Mouse (Mus musculus): ENCODE measurements around the gene Sgms1. TPM values are rescaled to one million over a fixed set of nuclear protein-coding genes. Genes with fewer than 3 reads are reported as not detected.

Sgms1 gene
- total RNA-seq (2021), result 10 to 100 TPM; 23.4 to 27.2 TPM

- DNase-seq, result peak; percentile 95
- intact Hi-C loops (cut with DNase I), result loop anchor here (5.0 to 10.0 kb wide), 2 partner anchors 274 to 412 kb away; no protein-coding TSS in a partner anchor
Observed at GRCm38 (mm10) chr19:32389001-32389871, at the start of gene Sgms1. Gene Sgms1 (minus strand): TSS chr19:32389714.

GRCm38 (mm10) chr19:32425856-32426255, 36.3 kb upstream of the Sgms1 start:
- intact Hi-C loops (cut with DNase I), result no loop called here
- no peak for DNase-seq

- intact Hi-C loops (cut with DNase I), result no loop called here
- no peak for DNase-seq
Observed at GRCm38 (mm10) chr19:32424706-32425105, 35.2 kb upstream of the Sgms1 start.

GRCm38 (mm10) chr19:32419069-32419468, 29.6 kb upstream of the Sgms1 start:
- intact Hi-C loops (cut with DNase I), result no loop called here
- DNase-seq, result no peak

GRCm38 (mm10) chr19:32416692-32417317, 27.3 kb upstream of the Sgms1 start:
- intact Hi-C loops (cut with DNase I), result no loop called here
- DNase-seq, result no peak

GRCm38 (mm10) chr19:32409603-32410360, 20.3 kb upstream of the Sgms1 start:
- intact Hi-C loops (cut with DNase I), result no loop called here
- DNase-seq, result no peak

GRCm38 (mm10) chr19:32406717-32407116, 17.2 kb upstream of the Sgms1 start:
- no peak for DNase-seq
- intact Hi-C loops (cut with DNase I), result no loop called here

DNA sequence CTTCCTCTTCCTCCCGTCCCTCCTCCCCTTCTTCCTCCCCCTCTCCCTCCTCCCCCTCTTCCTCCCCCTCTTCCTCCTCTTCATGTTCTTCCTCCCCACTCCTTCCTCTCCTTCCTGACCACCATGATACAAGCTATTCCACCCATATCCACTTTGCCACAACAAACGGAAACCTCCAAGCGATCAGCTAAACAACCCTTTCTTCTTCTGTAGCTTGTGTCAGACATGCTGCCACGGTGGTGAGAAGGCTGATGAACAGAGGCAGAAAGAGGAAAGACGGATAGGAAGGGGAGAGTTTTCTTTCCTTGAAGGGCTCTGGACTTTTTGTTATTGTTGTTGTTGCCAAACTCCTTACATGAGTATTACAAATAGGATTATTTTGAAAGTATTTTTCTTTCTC, 14.9 kb upstream of the Sgms1 start:
- intact Hi-C loops (cut with DNase I), result no loop called here
- DNase-seq, result no peak

DNA sequence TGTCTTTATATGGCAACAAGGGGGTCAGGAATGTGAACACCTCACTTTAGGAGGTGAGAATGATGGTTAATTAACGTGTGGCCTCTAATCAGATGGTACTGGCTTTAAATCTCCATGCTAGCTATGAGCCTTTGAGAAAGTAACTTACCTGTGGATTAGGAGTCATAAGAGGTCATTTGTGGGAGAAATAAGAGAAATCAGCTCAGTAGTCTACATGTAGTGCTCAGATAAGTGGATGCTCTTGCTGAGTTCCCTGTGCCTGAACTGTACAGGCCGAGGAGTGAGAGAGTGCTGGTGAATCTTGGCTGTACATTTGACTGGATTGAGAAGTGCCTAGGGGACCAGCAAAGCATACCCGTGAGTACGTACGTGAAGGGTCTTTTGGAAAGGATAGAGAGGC, 14.3 kb upstream of the Sgms1 start:
- no peak for DNase-seq
- intact Hi-C loops (cut with DNase I), result no loop called here

GRCm38 (mm10) chr19:32398491-32398890, 9.0 kb upstream of the Sgms1 start:
- no peak for DNase-seq
- intact Hi-C loops (cut with DNase I), result no loop called here

DNA sequence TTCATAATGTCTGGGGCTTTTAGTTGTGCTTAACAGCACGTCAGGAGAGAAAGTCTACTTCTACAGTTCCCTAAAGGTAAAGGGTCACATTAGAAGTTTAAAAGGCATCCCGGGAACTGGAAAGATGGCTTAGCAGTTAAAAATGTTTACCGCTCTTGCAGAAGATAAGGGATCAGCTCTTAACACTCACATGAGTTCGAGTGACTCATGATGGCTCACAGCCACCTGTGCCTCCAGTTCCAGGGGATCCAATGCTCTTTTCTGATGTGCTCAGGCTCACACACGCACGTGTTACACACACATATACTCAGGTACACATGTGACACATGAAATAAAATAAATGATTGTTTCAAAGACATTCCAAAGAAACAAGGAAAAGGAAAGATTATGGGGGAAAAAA, 6.8 kb upstream of the Sgms1 start:
- intact Hi-C loops (cut with DNase I), result no loop called here
- DNase-seq, result no peak

- intact Hi-C loops (cut with DNase I), result no loop called here
- no peak for DNase-seq
Observed at GRCm38 (mm10) chr19:32394825-32395224, 5.3 kb upstream of the Sgms1 start.

GRCm38 (mm10) chr19:32393758-32394450, 4.4 kb upstream of the Sgms1 start:
- no peak for DNase-seq
- intact Hi-C loops (cut with DNase I), result no loop called here

- no peak for DNase-seq
- intact Hi-C loops (cut with DNase I), result no loop called here
Observed at GRCm38 (mm10) chr19:32393092-32393745, 3.7 kb upstream of the Sgms1 start.

GRCm38 (mm10) chr19:32391441-32391840, 1.9 kb upstream of the Sgms1 start:
- intact Hi-C loops (cut with DNase I), result no loop called here
- no peak for DNase-seq

- no peak for DNase-seq
- intact Hi-C loops (cut with DNase I), result no loop called here
Observed at GRCm38 (mm10) chr19:32390116-32390515, 602 bp upstream of the Sgms1 start.

DNA sequence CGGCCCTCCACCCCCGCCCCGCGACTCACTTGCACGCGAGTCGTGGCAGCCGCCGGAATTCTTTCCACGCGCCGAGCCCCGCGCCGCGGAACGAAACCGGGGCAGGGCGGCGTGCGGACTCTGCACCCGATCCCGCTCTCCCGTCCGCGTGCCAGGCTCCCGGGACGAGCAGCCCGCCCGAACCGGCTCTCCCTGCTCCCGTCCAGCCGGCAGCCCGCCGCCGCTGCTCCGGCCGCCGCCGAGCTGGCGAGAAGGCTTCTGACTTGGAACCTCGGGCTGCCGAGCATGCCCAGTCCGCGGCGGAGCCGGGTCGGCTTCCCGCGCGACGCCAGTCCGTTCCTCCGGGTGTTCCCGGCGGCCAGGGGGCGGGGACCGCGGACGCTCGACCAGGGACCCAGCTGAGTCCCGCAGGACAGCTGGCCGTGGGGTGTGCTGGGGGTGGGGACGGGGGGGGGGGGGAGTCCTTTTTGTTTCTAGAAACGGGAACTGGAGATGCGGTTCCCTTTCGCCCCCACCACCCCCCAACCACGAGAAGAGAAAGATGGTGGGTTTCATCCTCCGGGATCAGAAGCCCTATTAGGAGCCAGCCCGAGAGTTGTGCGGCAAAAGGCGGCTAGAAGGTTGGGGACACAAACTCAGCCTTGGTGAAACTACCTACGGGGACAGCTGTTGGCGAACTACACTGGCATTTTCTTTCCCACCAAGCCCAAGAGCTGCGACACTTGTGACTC, 1.2 kb downstream of the Sgms1 start:
- intact Hi-C loops (cut with DNase I), result loop anchor here (5.0 to 10.0 kb wide), 2 partner anchors 274 to 411 kb away; no protein-coding TSS in a partner anchor

GRCm38 (mm10) chr19:32387403-32388190, 1.9 kb downstream of the Sgms1 start:
- intact Hi-C loops (cut with DNase I), result loop anchor here (5.0 to 10.0 kb wide), 2 partner anchors 273 to 410 kb away; no protein-coding TSS in a partner anchor
- peak; percentile 62 for DNase-seq

More for the DNA sequence above, 1.2 kb downstream of the Sgms1 start:
- DNase-seq, result peak; percentile 93
